Comparison of ENCODE assay signal across 21 mouse cellular contexts in the genomic region with DNA sequence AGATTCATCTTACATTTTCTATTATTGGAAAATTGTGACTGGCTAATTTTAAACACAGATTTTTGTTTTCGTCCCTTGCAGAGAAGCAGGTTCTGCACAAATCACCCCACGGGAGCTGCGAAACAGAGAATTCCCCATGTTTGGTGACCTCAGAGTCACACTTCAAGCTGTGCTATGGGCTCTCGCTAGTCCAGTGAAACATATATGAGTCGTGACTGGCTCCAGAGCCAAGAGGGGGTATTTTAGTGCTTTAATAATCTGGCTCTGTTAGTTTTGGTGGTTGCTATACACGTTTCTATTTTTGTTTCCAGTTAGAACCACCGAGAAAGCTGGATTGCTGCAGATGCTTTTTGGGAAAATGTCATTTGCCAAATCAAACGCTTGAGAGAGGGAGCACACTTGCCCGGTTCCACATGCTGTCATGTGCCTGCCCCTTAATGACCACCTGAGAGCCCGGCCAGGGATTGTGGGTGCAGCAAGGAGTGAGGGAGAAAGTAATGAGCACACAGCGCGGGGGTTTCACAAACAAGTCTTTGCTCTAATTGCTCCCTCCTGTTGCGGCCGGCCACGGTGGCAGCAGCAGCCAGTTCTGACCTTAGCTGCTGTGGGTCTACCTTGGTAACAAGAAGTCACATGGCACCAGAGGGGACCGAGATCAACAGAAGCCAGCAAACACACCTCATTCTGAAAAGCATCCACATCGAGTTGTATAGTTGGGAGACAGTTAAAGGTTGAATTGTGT.
DNase-seq lines count a peak whose midpoint lies in the region; ATAC-seq and TF ChIP-seq lines count a peak whose summit lies in the region.
"Had no signal": no experiment of that assay in that cellular context is flagged by ENCODE, and none has a peak within 500 bp of the region (broad histone marks: within the 10 kb centered on the region; RNA-seq: fewer than 3 reads in every experiment).

No protein-coding gene starts in this region.

- no peak for TF ChIP-seq POLR2A in limb, embryonic 14.5 days (IDR thresholded peaks at IDR 0.05; ENCODE audit: borderline replicate concordance, extremely low read depth, insufficient read depth, insufficient read length)

- peak; percentile 44; the same call in 1 of the 2 replicates for ATAC-seq in frontal cortex, adult (ENCODE audit: low TSS enrichment)
- ATAC-seq in embryonic facial prominence, embryonic 14.5 days (ENCODE audit: low read depth): no peak
- peak; percentile 63; the same call in 1 of the 2 replicates for ATAC-seq in limb, embryonic 14.5 days (ENCODE audit: low FRiP score, low read depth)
- ATAC-seq: CD4-positive, CD25-positive, alpha-beta regulatory T cell, adult 4 months; forebrain, embryonic 13.5 days; liver, postnatal 0 days; Patski had no signal

- 33% methylated on average over 17 of the region's 17 CpGs for WGBS in embryonic facial prominence, embryonic 14.5 days
- 28% methylated on average over 17 of the region's 17 CpGs for WGBS in limb, embryonic 14.5 days

- 0 out of 2 replicates have a peak, but pooled peaks cover 6% of the 10 kb centered on the region for H3K4me1 ChIP-seq in embryonic facial prominence, embryonic 14.5 days (ENCODE audit: control insufficient read depth, insufficient read depth, low read length)
- H3K4me1 ChIP-seq in limb, embryonic 14.5 days (ENCODE audit: control insufficient read depth, insufficient read depth, low read length): peaks cover 9% of the 10 kb centered on the region; the same call in 1 of the 2 replicates
- H3K4me1 ChIP-seq: midbrain, embryonic 12.5 days had no signal

- no peaks in the 10 kb centered on the region for H3K36me3 ChIP-seq in embryonic facial prominence, embryonic 14.5 days (ENCODE audit: control insufficient read depth, insufficient read depth, low read length)
- no peaks in the 10 kb centered on the region for H3K36me3 ChIP-seq in limb, embryonic 14.5 days (ENCODE audit: control insufficient read depth, insufficient read depth, low read length)
- H3K36me3 ChIP-seq: hindbrain, embryonic 12.5 days; midbrain, embryonic 12.5 days had no signal

- no peaks in the 10 kb centered on the region for H3K27me3 ChIP-seq in embryonic facial prominence, embryonic 14.5 days (replicated peaks; ENCODE audit: control insufficient read depth, insufficient read depth, low read length)
- H3K27me3 ChIP-seq in limb, embryonic 14.5 days (ENCODE audit: control insufficient read depth, insufficient read depth, low read length): no peaks in the 10 kb centered on the region
- H3K27me3 ChIP-seq: forebrain, embryonic 13.5 days; hindbrain, embryonic 12.5 days; midbrain, embryonic 12.5 days; Patski had no signal

- no peak overlapping the region for H3K9ac ChIP-seq in embryonic facial prominence, embryonic 14.5 days (ENCODE audit: low read depth, low read length)
- no peak overlapping the region; the same call in 1 of the 2 replicates for H3K9ac ChIP-seq in limb, embryonic 14.5 days (ENCODE audit: low read depth, low read length, severe bottlenecking)
- H3K9ac ChIP-seq: forebrain, embryonic 13.5 days; hindbrain, embryonic 12.5 days; liver, postnatal 0 days; midbrain, embryonic 12.5 days had no signal

- DNase-seq in frontal cortex, postnatal 25 days (ENCODE audit: low spot score in 2 of 2): no peak
- DNase-seq in kidney, postnatal 14 days: peak; percentile 12
- DNase-seq in kidney, adult 9 months: no peak
- DNase-seq in embryonic facial prominence, embryonic 14.5 days (ENCODE audit: low spot score): no peak
- peak; percentile 34 for DNase-seq in limb, embryonic 14.5 days (ENCODE audit: low spot score)
- no peak for DNase-seq in cerebellum, adult 9-11 months
- no peak for DNase-seq in layer of hippocampus, adult 9-10 months (ENCODE audit: low spot score)
- DNase-seq: adrenal gland, adult 8-10 months; cerebellum, postnatal 14 days; embryo, embryonic 11 days; gastrocnemius, postnatal 36 days; heart, postnatal 10 days; liver, postnatal 0 days; lung, postnatal 10 days; thymus, postnatal 36 days had no signal

- H3K9me3 ChIP-seq in embryonic facial prominence, embryonic 14.5 days (ENCODE audit: control insufficient read depth, low read length): no peaks in the 10 kb centered on the region
- no peaks in the 10 kb centered on the region for H3K9me3 ChIP-seq in limb, embryonic 14.5 days (ENCODE audit: control insufficient read depth, low read length)
- H3K9me3 ChIP-seq: forebrain, embryonic 13.5 days; hindbrain, embryonic 12.5 days; midbrain, embryonic 12.5 days had no signal

- H3K4me2 ChIP-seq in embryonic facial prominence, embryonic 14.5 days (ENCODE audit: low read depth, low read length): peak overlapping the region; percentile 17; the same call in 1 of the 2 replicates
- H3K4me2 ChIP-seq in limb, embryonic 14.5 days (replicated peaks; ENCODE audit: low read depth, low read length, severe bottlenecking): peak overlapping the region; percentile 26
- H3K4me2 ChIP-seq: forebrain, embryonic 13.5 days; hindbrain, embryonic 12.5 days; midbrain, embryonic 12.5 days had no signal

- H3K4me3 ChIP-seq in embryonic facial prominence, embryonic 14.5 days (ENCODE audit: low read depth, low read length): no peak overlapping the region
- no peak overlapping the region for H3K4me3 ChIP-seq in limb, embryonic 14.5 days (replicated peaks; ENCODE audit: low read length)
- H3K4me3 ChIP-seq: forebrain, embryonic 13.5 days; hindbrain, embryonic 12.5 days; midbrain, embryonic 12.5 days had no signal

- no peak overlapping the region for H3K27ac ChIP-seq in embryonic facial prominence, embryonic 14.5 days (replicated peaks; ENCODE audit: low read depth, low read length)
- peak overlapping the region; percentile 67; the same call in 1 of the 2 replicates for H3K27ac ChIP-seq in limb, embryonic 14.5 days (replicated peaks; ENCODE audit: low read depth, low read length)
- H3K27ac ChIP-seq: forebrain, embryonic 13.5 days; hindbrain, embryonic 12.5 days; midbrain, embryonic 12.5 days had no signal

Comparison
In these comparisons a context has a peak if more than half of its experiments do, and no peak if none do; other contexts are left out.
1. DNase-seq: peak in kidney, postnatal 14 days (single experiment) and limb, embryonic 14.5 days (single experiment); none in frontal cortex, postnatal 25 days (0 of 2), kidney, adult 9 months (single experiment), embryonic facial prominence, embryonic 14.5 days (single experiment), cerebellum, adult 9-11 months (single experiment) and layer of hippocampus, adult 9-10 months (single experiment).